Mouse (Mus musculus) testis, postnatal 14 days (tissue): ENCODE results near the gene Gm20696.

Experiments used
- DNase-seq: peaks from one replicate; pipeline ENCODE4 v3.0.0; 2021; ENCODE audit warnings: low spot score

Gm20696 gene

GRCm38 (mm10) chr6:99436371-99436770 is 230.2 kb downstream of the Gm20696 start:
- no peak for DNase-seq

- DNase-seq = no peak
Measured at GRCm38 (mm10) chr6:99435140-99435539, 231.5 kb downstream of the Gm20696 start.

- DNase-seq = no peak
Measured at GRCm38 (mm10) chr6:99433006-99433405, 233.6 kb downstream of the Gm20696 start.

- DNase-seq = no peak
Measured at GRCm38 (mm10) chr6:99431941-99432340, 234.7 kb downstream of the Gm20696 start.

- no peak for DNase-seq
Measured at GRCm38 (mm10) chr6:99430560-99430959, 236.0 kb downstream of the Gm20696 start.

GRCm38 (mm10) chr6:99429378-99430131 is 237.0 kb downstream of the Gm20696 start:
- no peak for DNase-seq

- DNase-seq = no peak
Measured at GRCm38 (mm10) chr6:99428961-99429360, 237.6 kb downstream of the Gm20696 start.

GRCm38 (mm10) chr6:99427301-99427700 is 239.3 kb downstream of the Gm20696 start:
- no peak for DNase-seq

- DNase-seq = no peak
Measured at GRCm38 (mm10) chr6:99425044-99425443, 241.6 kb downstream of the Gm20696 start.

- DNase-seq = no peak
Measured at GRCm38 (mm10) chr6:99420666-99421065, 245.9 kb downstream of the Gm20696 start.

GRCm38 (mm10) chr6:99412598-99412997 is 254.0 kb downstream of the Gm20696 start:
- no peak for DNase-seq

- DNase-seq = no peak
Measured at GRCm38 (mm10) chr6:99409602-99410001, 257.0 kb downstream of the Gm20696 start.

- DNase-seq = no peak
Measured at GRCm38 (mm10) chr6:99408880-99409279, 257.7 kb downstream of the Gm20696 start.

GRCm38 (mm10) chr6:99403755-99404390 is 262.7 kb downstream of the Gm20696 start:
- DNase-seq = no peak

- no peak for DNase-seq
Measured at GRCm38 (mm10) chr6:99402941-99403340, 263.7 kb downstream of the Gm20696 start.

- DNase-seq = no peak
Measured at GRCm38 (mm10) chr6:99402370-99402769, 264.2 kb downstream of the Gm20696 start.

- no peak for DNase-seq
Measured at GRCm38 (mm10) chr6:99401801-99402200, 264.8 kb downstream of the Gm20696 start.

GRCm38 (mm10) chr6:99401211-99401610 is 265.4 kb downstream of the Gm20696 start:
- no peak for DNase-seq

- no peak for DNase-seq
Measured at GRCm38 (mm10) chr6:99395745-99396144, 270.9 kb downstream of the Gm20696 start.

- DNase-seq = no peak
Measured at GRCm38 (mm10) chr6:99394801-99395200, 271.8 kb downstream of the Gm20696 start.

- DNase-seq = no peak
Measured at GRCm38 (mm10) chr6:99392484-99392883, 274.1 kb downstream of the Gm20696 start.

GRCm38 (mm10) chr6:99388741-99389675 is 277.6 kb downstream of the Gm20696 start:
- no peak for DNase-seq
